Mouse (Mus musculus) 3134 (cell line): Measurements from ENCODE around the gene Myrip.
A peak's percentile ranks its signal among the peaks of the same experiment; 100 is the strongest.

Experiments
- DNase-seq: peaks from one replicate; pipeline ENCODE4 v3.0.0-alpha.2; 2011; ENCODE audit warnings: low spot score; ENCODE audit not compliant: insufficient read length; ENCODE audit errors: extremely low read depth

Gene Myrip

DNA sequence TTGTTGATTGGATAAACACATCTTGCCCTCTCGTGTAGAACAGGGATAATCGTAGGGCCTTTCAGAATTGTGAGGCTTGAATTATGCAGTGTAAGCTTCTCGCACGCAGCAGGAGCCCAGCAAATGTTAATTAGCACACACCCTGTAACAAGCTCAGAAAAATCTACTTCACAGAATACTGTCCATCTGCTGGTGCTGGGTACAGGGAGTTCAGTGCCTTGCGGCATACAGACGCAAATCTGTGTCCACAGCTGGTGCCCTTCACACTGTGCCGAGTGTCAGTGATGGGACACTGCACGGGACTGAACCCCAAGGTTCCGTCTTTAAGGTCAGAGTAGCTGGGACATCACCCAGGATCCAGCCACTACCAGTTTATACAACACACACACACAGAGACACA is 143.3 kb downstream of the Myrip start:
- DNase-seq: no peak

DNA sequence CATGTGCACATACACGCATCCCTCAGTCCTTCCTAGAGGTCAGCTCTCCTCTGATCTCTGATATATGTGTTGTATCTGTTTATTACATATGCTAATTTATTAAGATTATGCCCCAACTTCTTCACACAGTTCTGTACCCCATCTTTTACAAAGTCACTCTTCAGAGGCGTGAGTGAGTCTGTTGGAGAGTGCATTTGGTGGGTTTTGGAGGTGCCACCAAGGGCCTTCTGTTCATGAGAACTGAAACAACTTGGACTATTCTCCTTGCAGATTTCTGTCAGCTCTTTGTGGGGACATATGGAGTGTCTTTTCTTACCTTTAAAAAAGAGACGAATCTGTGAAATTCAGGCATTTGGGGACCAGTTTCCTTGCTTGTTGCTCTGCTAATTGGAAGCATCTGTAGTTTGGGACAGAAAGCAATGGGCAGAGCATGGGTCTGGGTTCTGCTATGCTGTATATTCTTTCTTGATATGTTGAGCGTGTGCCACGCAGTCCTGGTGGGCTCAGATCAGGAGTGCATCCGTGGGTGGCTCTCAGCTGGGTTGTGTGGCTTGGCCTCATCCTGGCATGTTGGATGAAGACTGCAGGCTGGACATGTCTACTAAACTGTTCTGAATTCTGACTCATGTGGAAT is 148.5 kb downstream of the Myrip start:
- no peak for DNase-seq

DNA sequence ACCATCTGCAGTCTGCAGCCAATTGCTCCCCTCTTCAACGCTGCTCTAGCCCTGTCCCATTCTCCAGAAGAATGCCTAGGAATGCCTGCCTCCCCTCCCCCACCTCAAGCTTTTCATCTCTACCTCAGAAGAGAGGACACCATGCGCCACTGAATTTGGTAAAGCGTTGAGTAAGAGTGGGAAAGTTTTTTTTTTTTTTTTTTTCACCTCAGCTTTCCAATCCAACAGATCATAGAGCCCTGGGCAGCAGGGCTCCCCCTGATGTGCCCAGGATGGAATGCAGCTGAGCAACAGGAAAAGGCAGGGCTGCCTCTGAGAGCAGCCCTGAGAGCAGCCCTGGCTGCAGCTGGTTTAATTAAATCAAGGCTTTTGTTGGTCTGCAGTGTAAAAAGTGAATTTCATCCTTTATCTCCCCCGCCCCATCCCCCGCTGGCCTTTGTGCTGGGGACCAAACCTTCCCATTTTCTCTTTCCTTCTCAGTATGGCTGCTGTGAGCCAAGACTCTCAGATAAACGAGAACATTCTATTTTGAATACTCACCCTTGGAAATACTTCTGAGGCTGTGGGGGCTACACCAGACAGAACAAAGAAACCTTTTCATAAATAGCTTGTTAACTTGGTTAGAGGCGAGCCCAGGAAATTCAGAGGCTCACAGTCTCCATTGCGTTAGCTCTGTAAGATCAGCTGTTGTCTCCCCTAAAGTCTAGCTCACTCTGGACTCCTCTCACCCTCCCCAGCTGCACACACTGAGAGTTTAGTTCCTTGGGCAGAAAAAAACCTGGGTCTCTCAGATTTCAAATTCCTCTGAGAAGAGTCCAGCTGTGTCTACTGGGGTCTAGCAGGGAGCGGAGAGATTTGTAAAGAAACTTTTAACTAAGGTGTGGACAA is 154.7 kb downstream of the Myrip start:
- no peak for DNase-seq

DNA sequence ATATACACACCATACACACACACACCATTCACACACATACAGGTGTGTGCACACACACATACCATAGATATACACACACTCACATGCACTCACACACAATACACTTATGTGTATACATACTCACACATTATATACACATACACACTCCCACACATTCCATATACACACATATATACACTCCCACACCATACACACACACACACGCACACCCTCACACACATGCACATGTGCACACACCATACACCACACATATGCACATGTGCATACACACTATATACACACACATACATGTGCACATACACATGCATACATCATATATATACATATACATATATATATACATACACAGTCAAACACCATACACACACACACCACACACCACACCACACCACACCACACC is 169.1 kb downstream of the Myrip start:
- no peak for DNase-seq

DNA sequence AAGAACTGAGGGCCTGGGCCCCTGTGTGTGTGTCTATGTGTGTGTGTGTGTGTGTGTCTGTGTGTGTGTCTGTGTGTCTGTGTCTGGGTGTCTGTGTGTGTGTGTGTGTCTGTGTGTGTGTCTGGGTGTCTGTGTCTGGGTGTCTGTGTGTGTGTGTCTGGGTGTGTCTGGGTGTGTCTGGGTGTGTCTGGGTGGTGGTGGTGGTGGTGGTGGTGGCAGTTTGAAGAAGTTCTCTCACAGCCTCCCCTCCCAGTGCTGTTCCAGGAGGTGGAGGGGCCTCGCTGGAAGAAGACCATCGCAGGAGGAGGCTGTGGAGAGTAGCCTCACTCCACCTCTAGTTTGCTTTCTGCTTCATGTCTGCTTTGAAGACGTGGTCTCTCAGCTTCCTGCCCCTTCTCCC is 180.3 kb downstream of the Myrip start:
- DNase-seq: no peak

DNA sequence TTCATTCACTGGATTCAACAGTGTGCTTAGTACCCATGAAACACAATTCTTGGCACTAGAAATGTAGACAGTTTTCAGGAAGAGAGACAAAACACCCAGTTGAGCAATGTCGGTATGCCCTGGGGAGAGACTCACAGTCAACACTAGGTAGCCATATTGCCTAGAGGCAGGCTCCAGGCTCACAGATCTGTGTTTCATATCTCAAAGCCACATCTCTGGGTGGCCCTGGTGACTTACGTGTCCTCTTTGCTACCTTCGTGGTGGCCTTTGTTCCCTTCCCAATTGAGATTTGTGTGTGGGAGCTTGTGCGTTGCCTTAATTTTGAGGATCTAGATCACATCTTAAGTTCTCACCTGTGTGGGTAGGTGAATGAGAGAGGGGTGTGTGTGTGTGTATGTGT is 181.1 kb downstream of the Myrip start:
- DNase-seq: no peak

DNA sequence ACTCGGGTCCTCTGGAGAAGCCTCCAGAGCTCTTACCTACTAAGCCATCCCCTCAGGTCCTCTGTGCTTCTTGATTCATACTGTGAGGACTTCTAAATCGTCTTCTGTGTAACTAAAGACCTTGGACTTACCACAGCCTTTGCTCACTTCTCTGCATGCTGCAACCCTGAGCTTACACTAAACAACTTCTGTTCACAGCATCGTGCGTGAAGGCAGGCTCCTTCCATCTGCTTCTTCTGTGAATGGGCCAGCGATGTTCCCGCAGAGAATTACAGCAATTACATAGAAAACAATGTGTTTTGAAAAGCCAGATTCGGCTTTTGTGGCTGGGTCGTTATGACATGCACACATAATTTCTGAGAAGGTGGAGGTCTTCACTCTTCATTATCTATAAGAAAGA is 181.8 kb downstream of the Myrip start:
- DNase-seq: no peak

DNA sequence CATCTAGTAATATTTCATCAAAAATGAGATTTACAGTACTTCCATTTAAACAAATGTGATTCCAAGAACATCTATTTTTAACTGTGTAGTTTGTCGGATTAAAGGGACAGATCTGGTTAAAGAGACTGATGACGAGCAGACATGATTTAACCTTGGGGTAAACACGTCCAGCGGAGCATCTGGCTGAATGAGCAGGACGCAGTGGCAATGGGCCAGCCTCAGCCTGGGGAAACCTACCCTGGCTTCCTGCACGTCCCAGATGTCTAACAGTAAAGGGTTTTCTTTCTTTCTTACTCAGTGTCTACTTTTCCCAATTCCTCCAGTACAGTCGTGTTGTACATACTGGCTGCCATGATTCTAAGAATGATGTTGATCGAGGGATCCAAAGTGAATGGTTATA is 185.8 kb downstream of the Myrip start:
- DNase-seq: no peak

DNA sequence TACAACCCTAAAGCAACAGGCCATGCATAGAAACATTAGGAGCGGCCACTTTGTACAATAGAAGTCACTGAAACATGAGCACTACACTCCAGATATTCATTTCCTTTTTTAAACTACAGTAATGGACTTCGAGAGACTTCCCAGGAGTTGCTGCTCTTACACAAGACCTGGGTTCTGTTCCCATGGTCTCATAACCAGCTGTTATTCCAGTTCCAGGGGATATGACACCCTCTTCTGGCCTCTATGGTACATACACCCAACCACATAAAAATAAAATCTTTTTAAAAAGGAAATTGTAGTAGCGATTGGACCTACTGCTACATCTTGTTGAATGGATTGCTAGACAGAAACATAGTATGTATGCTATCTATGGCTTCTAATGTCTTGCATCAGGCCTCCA is 190.2 kb downstream of the Myrip start:
- DNase-seq: no peak

DNA sequence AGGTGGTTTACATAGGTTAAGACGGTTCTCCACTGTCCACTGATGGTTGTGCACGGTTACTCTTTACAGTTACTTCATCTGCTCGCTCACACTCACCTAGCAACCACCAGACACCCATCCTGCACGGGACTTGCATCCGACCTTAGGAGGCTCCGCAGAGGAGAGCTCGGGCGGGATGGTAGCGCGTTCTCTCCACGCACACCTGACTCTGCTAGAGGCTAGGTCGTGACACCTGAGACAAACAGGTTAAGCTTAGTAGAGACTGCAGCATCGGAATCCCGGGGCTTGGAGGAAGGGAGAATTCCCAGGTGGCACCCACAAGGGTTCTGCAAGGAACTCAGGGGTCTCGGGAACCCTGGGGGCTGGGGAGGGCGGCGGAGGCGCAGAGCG is 190.7 kb downstream of the Myrip start, which contains the start of gene Eif1b:
TSS of gene Eif1b (plus strand) at position 223 of the 390 bp plus-strand sequence.
- peak; percentile 24 for DNase-seq

DNA sequence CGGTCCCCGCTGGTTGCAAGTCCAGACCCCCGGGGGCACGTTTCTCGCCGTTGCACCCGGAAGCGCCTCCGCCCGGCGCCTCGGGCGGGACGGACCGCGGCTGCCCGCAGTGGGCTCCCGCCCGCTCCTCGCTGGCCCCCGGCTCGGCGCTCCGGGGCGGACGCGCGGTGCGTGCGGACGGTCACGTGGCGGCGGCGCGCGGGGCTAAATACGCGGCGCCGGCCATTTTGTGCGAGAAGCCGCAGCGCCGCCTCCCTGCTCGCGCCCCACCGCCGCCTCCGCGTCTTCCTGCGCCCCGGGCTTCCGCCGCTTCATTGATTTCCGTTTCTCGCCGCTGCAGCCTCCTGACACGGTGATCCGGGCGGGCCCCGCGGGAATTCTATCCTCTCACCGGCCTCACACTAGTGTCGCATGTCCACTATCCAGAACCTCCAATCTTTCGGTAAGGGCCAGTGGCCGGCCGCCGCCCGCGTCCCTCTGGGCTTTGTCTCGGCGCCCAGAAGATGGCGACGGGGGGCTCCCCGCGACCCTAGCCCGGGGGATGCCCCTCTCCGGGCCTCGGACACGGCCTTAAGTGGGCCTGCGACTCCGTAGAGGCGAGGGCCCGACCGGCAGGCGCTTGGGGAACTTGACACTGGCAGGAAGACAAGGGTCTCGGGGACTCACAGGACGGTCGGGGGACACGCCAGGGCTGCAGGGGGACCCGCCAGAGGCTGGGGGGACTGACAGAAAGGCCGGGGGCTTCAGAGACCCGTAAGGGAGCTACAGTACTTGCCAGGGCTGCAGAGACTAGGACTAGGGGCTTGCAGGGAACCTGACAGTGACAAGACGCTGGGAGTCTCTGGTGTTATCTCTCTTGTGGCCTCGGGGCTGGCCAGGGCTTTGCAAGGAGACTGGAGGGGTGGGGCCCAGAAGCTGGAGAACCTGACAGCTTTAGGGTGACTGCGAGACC is 191.4 kb downstream of the Myrip start:
- peak; percentile 66 for DNase-seq

DNA sequence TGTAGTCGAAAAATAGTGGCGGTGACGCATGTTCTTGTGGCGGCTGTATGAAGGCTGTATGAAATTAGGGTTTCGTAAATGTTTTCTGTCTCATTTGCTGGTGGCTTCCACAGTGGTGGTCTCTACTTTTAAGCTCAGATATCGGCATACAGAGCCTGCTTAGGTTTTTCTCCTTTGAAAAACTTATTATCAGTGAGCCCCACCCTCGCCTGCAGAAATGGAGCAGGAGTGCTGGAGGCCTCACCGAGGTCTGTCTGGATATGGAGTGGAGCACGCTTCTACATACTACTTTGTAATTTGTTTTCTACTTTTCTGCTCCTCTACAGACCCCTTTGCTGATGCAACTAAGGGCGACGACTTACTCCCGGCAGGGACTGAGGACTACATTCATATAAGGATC is 192.5 kb downstream of the Myrip start:
- DNase-seq: no peak

DNA sequence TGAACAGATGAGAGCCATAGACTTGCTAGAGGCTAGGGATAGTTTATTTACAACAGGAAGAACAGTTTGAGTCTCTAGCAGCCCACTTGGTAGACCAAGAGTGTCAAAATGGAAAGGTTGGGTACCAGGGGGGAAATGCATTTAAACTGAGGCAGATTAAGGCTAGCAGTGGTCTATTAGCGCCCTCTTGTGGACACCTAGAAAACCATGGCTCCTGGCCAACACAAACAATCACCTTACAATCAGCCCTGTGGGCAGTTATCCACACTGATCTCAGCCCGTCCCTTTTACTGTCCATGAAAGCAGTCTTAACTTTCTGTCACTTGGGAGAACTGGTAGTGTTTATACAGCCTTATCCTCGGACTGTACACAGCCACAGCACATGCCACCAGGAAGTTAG is 195.4 kb downstream of the Myrip start:
- DNase-seq: peak; percentile 11

DNA sequence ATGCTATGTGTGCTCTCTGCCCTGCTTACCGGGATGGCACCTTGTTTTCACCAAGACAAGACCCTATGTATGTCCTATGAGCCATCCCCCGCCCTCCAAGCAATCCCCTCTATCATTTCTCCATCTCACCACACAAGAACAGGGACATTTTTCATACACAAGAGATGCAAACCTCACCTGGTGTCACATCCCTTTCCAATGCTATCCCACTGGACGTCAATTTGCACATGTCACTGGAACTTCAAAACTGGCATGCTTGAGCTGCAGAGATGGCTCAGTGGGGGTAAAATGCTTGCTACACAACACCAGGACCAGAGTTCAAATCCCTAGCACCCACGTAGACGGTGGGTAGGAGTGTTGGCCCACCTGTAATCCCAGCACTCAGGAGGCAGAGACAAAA is 196.7 kb downstream of the Myrip start:
- no peak for DNase-seq

DNA sequence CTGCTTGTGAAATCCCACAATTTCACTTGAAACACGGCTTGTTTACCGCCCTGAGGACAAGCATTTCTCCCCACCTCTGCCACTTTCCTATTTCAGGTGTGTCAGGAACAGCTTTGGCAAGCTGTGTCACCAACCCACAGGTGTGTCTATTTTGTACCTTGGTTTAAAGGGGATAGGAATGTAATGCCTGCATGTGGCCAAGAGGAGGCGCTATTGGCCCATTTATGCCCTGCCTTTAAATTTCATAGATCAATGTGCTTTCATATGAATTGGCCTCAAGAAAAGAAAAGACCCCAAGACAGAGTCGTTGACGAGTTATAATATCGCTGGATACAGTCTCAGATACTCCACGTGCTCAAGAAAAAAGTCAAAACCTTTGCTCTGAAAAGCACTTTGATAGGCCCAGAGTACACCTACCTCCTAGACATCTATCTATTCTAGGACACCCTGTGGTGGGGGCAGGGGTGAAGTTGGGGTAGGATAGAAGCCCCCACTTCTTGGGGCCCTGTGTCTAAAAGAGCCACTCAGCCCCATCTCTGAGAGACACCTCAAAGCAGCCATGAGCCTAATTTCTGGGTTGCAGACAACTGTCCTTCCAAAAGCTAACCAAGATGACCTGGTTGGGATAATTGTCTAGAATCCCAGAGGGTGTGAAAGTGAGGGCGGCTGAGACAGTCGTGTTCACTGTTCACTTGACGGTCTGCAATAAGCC is 200.0 kb downstream of the Myrip start:
- no peak for DNase-seq

DNA sequence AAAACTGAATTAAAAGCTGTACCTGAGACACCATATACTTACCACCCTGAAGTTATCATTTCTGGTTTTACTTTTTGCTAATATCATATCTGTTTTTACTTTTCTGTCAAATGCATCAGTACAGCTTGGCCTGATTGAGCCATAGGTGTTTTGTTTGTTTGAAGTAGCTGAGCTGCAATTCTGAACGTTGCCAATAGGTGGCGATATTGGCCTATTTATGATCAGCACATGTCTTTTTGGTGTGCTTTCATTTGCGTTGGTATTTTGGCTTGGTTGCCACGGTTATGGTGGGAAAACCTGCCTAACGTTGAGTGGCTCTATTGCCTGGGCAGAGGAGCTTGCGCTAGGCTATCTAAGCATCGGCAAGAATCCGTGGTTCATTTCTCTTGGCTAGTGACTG is 200.7 kb downstream of the Myrip start:
- DNase-seq: peak; percentile 28

DNA sequence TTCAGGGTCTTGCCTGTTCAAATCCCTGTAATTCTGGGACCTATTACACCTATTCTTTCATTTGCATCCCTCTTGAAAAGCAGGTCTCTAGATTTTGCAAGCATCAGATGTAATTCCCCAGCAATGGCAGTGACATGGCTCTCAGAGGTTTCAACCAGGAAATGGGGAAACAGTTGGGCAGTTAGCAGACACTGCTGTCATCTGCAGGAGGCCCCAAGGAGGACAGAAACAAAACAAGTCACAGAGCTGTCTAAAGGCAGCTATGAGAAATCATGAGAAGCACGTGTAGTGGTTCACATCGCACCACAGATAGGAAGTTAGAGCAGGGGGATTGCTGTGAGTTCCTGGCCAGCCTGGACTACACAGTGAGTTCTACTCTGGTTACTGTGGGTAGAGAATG is 203.1 kb downstream of the Myrip start:
- DNase-seq: no peak

DNA sequence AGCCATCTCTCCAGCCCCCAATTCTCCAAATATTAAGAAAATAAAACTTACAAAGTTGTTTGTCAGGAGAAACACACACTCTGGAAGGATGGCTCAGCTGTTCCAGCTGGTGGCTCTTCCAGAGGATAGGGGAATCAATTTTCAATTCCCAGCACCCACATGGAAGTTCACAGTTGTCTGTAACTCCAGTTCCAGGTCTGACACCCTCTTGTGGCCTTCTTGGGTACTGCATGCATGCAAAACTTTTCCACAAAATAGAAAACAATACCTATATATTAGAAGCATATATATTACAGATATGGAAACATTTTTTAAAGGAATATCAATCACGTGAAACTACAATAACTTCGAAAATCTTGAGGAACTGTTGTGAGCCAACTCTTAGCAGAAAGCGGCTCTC is 210.5 kb downstream of the Myrip start:
- DNase-seq: no peak

DNA sequence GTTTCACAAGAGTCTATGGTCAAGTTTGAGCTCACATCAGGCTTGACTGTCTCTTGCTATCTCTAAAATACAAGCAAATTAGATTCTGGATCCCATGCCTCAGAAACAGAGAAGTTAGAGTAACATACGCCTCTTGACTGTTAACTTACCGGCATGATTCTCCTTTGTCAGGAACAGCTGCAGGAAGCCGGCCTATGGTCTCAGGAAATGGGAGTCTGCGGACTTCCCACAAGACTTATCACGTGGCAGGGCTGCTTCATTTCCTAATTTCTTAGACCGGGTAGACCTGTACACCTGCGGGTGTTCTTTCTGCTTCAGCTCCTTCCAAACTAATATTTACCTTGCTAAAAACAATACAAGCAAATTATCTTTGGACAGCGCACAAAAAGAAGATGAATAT is 215.4 kb downstream of the Myrip start:
- DNase-seq: no peak

DNA sequence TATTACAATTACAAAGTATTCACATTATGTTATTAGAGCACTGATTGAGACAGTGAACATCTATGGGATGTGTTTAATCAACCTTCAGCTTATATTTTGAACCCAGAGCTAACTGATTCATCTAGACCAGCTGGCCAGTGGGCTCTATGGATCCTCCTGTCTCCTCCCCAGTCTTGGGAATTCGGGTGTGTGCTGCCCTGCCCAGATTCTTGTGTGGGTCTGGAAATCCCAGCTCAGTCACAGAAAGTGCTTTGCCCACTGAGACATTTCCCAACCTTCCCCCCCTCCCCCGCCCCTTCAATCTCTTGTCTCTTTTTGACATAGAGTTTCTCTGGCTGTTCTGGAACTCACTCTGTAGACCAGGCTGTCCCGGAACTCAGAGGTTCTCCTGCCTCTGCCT is 217.6 kb downstream of the Myrip start:
- no peak for DNase-seq
